Mouse (Mus musculus): Measurements from ENCODE around the gene Plekhg6.

Gene Plekhg6

DNA sequence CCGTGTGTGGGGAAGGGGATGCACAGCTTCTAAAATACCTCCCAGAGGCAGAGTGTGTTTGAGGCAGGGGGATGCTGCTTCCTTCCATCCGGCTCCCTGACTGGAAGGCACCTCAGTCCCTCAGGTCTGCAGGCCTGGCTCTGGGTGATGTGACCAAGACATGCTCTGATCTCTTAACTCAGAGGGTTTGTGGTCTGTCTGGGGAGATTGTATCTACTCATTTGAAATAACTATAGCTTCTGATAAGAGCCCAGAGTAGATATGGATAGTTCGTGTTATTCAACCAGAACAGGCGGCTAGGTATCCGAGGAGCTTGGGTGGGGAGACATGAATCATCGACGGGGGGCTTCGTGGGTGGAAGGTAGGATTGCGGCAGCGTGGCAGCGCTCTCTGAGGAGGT lies 27.4 kb downstream of the Plekhg6 start:
- no peak for DNase-seq (ENCODE audit: low read depth)

DNA sequence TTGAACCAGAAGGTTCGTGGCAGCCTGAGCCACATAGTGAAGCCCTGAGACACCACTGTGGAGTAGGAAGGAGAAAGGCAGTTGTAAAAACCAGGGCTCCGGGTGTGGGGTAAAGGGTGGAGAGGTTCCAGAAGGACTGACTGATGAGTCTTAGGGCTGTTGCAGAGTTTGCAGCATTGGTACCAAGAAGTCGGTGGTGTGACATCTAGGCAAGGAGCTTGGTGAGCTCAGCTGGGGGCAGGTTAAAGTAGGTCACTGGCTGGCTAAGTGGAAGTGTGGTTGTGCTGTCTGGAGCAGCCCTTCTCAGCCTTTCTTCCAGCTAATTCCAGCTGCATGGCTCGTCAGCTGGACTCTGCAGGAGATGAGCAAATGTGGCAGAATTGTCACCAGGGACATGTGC lies 27.8 kb downstream of the Plekhg6 start:
- peak; percentile 54 for DNase-seq (ENCODE audit: low read depth)

DNA sequence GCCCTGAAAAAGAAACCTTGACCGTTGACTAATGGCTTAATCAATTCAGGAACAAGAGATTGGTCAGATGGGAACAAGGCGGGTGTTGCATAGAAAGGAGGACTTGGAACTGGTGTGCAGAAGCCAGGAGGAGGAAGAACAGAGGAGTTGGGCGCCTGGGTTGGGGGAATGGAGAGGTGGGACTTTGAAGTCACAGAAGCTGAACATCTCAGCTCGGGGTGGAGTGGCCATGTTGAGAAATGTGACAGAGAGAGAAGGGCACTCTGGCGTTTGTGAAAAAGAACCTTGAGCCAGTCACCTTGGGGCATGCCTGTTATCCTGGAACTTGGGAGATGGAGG lies 28.6 kb downstream of the Plekhg6 start:
- DNase-seq (ENCODE audit: low read depth): no peak

DNA sequence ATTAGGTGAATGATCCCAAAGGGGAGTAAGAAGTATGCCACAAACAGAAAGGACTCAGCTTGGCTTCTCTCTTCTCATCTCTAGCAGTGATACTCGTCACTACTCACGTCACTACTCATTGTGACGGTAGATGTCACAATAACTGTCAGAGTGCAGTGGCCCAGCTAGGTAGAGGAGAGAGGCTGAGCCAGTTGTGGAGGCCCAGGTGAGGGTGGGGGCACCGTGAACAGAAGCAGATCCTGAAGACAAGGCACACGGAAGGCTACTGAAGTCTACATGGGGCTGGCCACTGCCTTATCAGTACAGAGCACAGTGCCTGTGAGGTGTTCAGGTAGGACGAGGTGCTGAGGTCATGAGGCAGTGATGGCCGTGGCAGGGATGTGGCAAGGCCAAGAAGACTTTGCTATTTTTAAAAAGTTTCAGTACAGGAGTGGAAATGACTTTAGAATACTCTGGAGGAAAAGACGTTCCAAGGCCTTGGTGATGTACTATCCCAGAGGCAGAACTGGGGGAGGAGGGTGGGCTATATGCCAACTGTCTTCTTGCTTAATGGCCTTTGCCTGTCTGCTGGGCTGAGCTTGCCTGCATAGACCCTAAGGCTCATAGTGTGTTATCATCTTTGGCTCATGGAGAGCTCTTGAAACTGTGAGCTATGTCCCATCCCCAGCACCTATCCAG lies 29.1 kb downstream of the Plekhg6 start:
- DNase-seq (ENCODE audit: low read depth): no peak

DNA sequence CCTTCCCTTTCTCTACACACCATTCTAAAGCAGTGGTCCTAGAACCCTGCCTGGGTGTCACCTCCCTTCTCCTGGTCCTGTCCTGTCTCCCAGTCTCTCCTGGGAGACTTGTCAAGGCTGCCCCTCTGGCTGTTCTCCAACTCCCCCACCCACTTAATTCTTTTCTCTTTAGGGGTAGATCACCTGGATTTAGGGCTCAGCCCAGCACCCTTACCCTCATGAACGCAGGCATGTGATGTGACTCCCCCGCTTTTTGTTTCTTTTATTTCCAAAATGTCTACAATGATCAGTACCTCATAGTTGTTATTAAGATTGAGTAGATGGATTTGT lies 29.6 kb downstream of the Plekhg6 start:
- no peak for DNase-seq (ENCODE audit: low read depth)

DNA sequence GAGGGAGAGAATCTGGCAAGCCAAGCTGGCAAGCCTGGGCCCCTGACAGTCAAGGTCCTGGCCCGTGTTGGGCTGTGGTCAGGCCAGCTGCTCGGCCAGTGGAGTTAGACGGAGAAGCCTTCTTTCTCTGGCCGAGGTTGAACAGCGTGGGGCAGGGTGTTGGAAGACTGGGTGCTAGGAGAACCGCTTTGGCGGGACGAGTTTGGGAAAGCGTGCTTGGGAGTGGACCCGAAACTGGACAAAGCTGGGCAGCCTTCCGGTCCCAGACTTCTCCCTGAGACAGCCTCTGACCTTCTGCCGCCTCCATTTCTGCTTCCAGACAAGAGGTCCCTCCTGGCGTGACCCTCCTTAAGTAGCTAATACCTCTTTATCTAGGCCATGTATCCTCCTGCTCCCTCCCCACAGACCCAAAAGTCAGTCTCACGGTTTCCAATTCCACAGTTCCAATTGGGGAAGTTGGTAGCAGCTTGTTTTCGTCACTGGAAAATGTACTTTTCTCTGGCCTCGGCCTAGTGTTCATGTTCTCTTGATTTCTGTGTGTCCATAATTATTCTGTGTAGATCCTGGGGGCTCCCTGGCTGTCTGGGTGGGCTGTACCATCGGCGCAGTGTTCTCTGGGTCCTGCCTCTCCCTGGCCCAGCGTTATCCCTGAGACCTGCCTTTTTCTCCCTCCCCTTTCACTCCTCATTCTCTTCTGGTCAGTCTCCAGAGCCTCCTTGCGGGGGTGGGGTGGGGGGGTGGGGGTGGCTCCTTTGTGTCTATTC lies 30.2 kb downstream of the Plekhg6 start:
- no peak for DNase-seq (ENCODE audit: low read depth)

DNA sequence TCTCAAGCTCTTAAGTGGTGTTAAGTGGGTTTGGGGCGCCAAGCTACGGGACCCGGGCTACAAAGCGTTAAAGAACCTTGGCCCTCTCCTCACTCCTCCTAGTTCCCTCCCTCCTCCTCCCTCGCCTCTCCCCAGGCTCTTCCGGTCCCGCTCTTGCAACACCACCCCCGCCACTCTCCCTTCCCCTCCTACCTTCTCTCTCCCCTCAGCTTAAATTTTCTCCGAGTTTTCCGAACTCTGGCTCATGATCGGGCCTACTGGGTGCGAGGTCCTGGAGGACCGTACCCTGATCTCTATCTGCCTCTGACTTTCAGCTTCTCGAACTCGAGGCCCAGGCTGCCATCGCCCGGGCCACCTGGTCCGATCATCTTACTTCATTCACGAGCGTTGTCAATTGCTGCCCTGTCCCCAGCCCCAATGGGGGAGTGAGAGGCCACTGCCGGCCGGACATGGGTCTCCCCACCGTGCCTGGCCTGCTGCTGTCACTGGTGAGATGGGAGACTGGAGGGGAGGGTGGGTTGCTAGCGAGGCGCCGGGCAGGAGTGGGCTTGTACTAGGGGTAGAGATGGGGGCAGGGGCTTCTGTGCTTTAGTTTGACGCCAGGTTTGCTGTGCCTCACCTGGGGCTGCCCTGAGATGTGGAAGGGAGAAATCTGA lies 30.9 kb downstream of the Plekhg6 start:
- no peak for DNase-seq (ENCODE audit: low read depth)

DNA sequence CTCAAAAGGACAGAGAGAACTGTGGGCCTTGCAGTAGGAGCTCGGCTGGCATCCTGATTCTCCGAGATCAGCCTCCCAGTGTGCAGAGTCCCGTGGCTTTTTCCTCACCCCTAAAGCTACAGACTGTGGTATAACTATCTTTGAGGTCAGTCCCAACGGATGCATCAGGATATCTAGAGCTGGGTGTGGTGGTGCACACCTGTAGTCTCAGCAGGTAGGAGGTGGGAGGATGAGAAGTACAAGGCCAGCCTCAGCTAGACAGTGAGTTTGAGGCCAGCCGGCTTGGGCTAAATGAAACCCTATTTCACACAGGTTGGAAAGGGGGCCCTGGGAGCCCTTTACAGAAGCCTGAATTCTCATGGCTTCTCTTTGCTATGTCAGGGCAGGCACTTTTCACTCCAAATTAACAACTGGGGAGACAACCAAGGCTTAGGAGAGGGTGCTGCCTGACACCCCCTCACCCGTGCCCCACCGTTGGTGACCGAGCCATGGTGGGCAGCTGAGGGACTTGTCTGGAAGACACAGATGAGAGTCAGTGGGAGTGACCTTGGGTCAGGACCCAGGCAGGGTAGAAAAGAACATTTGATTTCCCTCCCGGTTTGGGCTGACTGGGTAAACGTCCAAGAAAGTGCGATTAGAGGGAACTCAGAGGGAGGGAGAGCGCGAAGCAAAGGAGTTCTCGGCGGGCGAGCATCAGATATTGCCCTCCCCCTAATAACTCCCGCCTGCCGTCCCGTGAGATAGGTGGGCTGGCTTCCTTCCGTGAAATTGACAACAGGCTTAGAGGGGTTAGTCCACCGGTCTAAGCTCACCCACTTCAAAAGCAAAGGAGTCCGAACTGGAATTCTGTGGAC lies 31.6 kb downstream of the Plekhg6 start, which contains the start of gene Tnfrsf1a:
Tnfrsf1a (plus strand) TSS at position 642 of the 854 bp plus-strand sequence.
- no peak for DNase-seq (ENCODE audit: low read depth)

DNA sequence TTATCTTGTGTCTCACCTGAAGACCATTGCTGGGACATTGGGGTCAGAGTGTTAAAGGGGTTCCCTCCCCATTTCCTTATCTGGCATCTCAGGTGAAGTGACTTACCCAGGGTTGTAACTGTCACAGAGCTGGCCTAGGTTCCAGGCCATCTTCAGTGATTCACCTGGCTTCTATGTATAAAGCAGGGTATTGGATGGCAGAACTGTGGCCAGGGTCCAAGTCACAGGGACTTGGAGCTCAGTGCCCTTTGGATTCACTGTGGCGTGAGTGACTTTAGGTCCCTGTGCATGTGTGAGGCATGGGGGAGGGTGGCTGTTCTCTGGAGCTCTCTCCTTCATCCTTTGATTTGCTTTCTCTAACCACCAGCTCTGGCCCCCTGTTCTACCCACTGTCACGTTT lies 34.6 kb downstream of the Plekhg6 start:
- no peak for DNase-seq (ENCODE audit: low read depth)

DNA sequence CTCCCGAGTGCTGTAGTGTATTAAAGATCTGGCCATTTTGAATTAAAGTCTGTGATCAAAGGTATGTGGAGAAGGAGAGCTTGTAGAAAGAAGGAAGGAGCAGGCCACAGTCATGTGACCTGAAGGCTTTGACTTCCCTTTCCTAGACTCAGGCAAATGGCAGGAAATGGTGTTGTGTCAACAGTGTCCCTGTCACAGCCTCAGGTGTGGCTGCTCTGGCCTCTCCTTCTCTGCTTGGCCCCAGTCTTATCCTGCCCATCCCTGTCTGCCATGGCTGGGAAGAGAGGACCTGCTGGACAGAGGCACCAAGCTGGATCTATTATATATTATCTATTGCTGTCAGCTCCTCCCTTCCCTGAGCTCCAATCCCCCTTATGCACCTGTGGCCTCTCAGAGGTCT lies 35.0 kb downstream of the Plekhg6 start:
- DNase-seq (ENCODE audit: low read depth): no peak

DNA sequence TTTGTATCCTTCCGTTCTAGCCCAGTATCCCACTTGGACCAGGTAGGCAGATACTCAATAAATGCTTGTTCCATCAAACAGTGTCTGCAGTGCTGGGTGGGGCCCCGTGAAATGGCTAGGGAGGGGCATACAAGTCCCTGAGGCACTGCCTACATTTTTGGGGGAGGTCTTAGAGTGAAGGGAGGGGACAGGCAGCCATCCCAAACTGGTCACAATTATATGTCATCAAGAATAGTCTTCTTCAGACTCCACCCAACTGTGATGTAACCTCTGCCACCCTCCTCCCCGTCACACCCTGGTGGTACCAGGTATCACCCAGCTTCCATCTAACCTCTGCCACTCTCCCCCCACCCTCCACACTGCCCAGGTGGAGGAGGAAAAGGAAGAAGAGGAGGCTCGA lies 35.7 kb downstream of the Plekhg6 start:
- no peak for DNase-seq (ENCODE audit: low read depth)

DNA sequence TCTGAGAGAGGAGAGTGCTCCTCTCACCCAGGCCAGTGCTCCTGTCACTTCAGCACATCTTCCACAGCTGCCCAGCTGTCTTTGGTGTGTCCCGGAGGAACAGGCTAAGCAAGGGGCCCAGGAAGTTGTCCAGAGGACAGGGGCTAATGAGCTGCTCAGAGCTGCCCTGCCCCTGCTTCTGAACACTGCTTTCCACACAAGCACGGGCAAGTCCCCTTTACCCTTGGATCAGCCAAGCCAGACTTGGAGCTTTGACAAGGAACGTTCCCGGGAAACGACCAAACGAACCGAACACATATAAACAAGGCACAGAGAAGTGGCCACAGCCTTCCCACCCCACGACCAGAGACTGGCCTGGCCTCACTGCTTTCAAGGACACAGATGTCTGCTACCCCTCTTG lies 36.5 kb downstream of the Plekhg6 start:
- DNase-seq (ENCODE audit: low read depth): no peak

DNA sequence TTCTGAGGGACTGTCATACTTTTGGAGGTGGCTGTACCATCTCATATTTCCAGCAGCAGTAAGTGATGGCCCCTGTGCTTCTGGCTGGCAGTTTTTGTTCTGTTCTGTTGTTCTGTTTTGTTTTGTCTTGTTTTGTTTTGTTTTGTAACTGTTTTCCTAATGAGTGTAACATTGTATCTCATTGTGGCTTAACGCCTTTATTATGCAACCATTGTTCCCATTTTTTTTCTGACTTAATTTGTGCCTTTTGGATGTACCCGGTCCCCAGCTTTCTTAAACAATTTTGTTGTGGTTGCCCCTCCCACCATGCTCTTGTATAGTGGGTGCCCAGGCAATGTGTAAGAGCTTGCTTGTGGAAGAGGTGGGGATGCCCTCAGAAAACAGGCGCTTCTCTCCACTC lies 38.4 kb downstream of the Plekhg6 start:
- no peak for DNase-seq (ENCODE audit: low read depth)

DNA sequence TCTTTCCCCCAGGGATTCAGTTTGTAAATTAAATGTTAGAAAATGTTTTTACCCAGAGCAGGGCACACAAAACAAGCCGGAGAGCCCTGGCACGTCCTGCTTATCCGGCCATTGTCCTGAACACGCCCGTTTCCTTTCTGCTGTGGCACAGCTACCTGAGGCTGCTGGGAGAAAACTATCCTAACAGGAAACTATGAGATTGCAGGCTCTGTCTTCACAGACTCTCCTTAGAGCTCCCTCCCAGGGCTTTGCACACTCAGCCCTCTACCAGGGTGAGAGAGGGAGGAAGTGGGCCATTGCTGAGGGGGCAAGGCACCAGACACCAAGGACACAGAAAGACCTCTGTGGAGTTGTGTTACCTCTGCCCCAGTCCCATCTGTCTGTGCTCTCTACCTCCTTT lies 40.3 kb downstream of the Plekhg6 start:
- DNase-seq (ENCODE audit: low read depth): no peak

DNA sequence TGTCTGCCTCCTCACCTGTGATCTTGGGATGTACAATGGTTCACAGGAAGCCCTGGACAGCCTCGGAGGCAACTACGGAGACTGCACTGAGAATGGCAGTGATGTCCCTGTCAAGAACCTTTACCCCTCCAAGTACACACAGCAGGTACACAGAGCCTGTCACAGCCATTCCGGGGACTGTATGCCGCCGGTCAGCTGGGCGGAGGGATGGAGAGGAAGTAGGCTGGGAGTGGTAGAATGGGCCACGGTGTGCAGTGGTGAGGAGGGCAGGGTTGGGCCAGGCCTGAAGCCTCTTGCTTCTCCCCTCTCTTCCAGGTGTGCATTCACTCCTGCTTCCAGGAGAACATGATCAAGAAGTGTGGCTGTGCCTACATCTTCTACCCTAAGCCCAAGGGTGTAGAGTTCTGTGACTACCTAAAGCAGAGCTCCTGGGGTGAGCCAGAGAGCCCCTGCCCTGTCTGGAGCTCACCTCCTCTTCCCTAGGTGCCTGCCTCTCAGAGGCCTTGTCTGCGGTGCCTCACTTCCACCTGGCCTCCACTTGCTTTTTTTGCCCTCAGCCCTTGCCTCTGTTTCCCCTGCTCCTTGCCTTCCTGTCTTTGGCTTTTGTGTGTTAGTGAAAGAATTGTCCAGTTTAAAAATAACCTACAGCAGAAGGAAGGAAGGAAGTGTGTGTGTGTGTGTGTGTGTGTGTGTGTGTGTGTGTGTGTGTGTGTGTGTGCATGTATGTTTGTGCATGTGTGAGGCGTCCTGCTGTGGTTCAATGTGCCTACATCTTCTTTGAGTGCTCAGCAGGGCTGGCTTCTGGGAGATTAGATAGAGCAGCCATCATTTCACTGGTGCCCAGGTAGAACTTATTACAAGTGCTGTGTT lies 41.6 kb downstream of the Plekhg6 start:
- no peak for DNase-seq (ENCODE audit: low read depth)

DNA sequence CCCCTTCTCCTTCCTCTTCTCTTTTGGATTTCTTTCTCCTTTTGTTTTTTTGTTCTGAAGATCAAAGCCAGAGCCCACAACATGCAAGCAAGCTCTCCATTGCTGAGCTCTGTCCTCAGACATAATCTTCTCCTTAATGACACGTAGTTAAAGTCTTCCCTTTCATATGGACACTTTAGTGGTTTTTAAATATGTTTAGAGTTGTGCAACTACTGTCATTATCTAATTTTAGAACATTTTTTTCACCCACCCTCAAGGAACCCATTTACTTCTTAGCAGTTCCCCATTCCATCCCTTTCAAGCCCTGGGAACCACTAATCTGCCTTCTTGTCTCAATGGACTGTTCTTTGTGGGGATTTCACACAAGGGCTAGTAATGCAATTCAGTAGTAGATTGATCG lies 46.2 kb downstream of the Plekhg6 start:
- DNase-seq (ENCODE audit: low read depth): no peak

DNA sequence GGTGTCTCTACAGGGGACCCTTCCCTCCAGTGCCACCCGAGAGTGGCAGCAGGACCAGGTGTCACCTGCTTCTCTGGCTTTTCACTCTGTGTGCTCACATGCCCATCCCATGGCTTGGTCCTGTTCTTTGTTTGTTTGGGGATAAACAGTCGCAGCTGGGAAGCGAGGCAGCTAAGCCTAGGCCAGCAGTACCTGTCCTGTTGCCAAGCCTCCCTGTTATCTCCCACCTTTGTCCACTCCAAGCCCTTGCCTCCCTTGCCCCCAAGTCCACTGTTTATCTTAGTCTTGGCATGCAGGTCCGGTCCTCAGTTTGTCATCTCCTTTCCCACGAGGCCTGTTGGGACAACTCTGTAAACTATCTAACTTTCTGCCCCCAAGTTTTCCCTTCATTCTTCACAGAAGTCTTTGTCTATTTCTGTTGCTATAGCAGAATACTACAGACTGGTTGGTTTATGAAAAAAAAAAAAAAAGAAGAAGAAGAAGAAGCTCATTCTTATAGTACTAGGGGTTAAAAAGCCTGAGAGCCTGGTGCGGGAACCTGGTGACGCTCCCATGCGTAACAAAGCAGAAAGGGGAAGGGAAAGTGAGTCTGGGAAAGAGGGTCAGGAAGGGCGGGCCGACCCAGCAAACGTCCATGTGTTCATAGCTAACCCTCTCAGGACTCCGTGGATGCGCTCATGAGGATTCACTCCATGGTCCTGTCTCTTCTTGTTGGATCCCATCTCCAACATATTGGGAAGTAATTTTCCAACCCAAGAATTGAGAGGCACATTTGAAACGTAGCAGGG lies 47.3 kb downstream of the Plekhg6 start:
- DNase-seq (ENCODE audit: low read depth): no peak

DNA sequence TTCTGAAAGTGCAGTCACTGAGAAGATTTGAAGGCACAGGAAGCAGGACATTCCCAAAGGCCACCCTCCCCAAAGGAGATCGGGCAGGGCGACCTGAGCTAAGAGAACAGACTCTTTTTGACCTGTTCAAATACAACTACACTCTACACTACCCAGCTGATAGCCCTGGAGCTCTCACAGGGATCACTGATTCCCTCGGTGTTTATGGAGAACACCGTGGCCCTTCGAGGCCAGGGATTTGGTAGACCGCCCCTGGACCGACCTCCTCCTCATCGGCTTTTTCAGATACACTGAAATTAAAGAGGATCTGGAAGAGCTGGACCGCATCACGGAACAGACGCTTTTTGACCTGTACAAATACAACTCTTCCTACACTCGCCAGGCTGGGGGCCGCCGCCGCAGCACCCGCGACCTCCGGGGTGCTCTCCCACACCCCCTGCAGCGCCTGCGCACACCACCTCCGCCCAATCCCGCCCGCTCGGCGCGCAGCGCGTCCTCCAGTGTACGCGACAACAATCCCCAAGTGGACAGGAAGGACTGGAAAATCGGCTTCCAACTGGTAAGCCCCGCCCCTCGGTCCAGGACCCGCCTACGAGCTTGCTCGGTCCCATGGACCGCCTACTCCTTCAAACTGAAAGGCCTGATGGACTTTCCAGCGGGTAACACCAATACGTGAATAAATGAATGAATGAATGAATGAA lies 49.8 kb downstream of the Plekhg6 start:
- no peak for DNase-seq (ENCODE audit: low read depth)

DNA sequence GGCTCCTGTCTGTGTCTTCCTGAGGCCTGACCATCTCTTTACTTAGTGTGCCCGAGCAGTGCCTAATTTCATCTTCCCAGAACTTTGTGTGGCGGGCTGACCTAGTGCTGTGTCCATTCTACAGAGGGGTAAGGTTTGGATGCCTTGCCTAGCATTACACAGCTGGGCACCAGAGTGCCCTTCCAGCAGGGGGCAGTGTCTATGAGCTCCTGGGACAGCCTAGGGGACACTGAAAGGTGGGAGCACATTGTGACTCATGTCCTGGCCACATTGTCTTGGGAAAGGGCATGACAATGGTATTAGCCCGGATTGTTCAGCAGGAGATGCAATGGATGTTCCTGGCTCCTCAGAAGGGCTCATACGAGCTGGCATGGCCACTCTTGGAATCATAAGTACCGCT lies 52.4 kb downstream of the Plekhg6 start:
- no peak for DNase-seq (ENCODE audit: low read depth)

DNA sequence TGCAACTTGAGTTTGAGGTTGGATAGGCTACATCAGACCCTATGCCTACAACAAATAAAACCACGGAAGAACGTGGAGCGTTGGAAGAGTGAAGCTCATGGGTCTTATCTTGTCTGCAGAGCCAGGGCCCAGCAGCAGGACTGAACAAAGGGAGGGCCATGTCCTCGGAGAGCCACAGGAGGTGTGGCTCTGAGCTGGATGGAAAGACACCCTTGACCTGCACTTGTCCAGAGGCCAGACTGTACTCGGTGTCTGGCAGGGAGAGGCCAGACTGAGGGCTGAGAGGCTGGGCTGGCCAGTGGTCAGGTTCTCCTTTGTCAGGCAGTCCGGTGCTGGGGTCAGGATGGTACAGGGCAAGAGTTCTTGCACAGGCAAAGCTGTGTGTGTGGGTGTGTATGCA lies 55.3 kb downstream of the Plekhg6 start:
- no peak for DNase-seq (ENCODE audit: low read depth)
